Mouse (Mus musculus): Measurements from ENCODE around the gene Mip.
"Not testable (repeated sequence)": the region's sequence is repeated elsewhere in the genome, so short reads cannot be mapped to it uniquely, and the experiment has no call there.

Gene Mip

GRCm38 (mm10) chr10:128247020-128247732, 21.5 kb downstream of the Mip start:
- DNase-seq (ENCODE audit: low read depth, low spot score): no peak

GRCm38 (mm10) chr10:128250565-128250964, 24.9 kb downstream of the Mip start:
- DNase-seq (ENCODE audit: low read depth, low spot score): no peak

GRCm38 (mm10) chr10:128253677-128254255, 28.1 kb downstream of the Mip start, which contains the start of gene Apon:
Gene Apon (plus strand): TSS chr10:128254096.
- no peak for DNase-seq (ENCODE audit: low read depth, low spot score)

- no peak for DNase-seq (ENCODE audit: low read depth, low spot score)
Measured at GRCm38 (mm10) chr10:128255925-128256324, 30.3 kb downstream of the Mip start.

GRCm38 (mm10) chr10:128256328-128256727, 30.7 kb downstream of the Mip start:
- DNase-seq (ENCODE audit: low read depth, low spot score): peak; percentile 56

GRCm38 (mm10) chr10:128258953-128259352, 33.3 kb downstream of the Mip start:
- DNase-seq (ENCODE audit: low read depth, low spot score): peak; percentile 44

GRCm38 (mm10) chr10:128259946-128260345, 34.3 kb downstream of the Mip start:
- no peak for DNase-seq (ENCODE audit: low read depth, low spot score)

GRCm38 (mm10) chr10:128260376-128260775, 34.7 kb downstream of the Mip start:
- DNase-seq (ENCODE audit: low read depth, low spot score): not testable (repeated sequence)

- DNase-seq (ENCODE audit: low read depth, low spot score): no peak
Measured at GRCm38 (mm10) chr10:128262300-128262699, 36.7 kb downstream of the Mip start.

- DNase-seq (ENCODE audit: low read depth, low spot score): peak; percentile 33
Measured at GRCm38 (mm10) chr10:128263393-128264310, 38.0 kb downstream of the Mip start.

GRCm38 (mm10) chr10:128268371-128268770, 42.7 kb downstream of the Mip start, which contains the start of gene Apof:
Gene Apof (plus strand): TSS chr10:128268671.
- no peak for DNase-seq (ENCODE audit: low read depth, low spot score)

GRCm38 (mm10) chr10:128269206-128269910, 43.7 kb downstream of the Mip start:
- no peak for DNase-seq (ENCODE audit: low read depth, low spot score)

GRCm38 (mm10) chr10:128270287-128270841, 44.7 kb downstream of the Mip start, which contains the start of gene Stat2:
Gene Stat2 (plus strand): TSS chr10:128270559.
- peak; percentile 100 for DNase-seq (ENCODE audit: low read depth, low spot score)

GRCm38 (mm10) chr10:128270866-128271265, 45.2 kb downstream of the Mip start:
- DNase-seq (ENCODE audit: low read depth, low spot score): no peak

- peak; percentile 57 for DNase-seq (ENCODE audit: low read depth, low spot score)
Measured at GRCm38 (mm10) chr10:128271883-128272282, 46.2 kb downstream of the Mip start.

- DNase-seq (ENCODE audit: low read depth, low spot score): not testable (repeated sequence)
Measured at GRCm38 (mm10) chr10:128272819-128273439, 47.3 kb downstream of the Mip start.

GRCm38 (mm10) chr10:128275374-128275773, 49.7 kb downstream of the Mip start:
- not testable (repeated sequence) for DNase-seq (ENCODE audit: low read depth, low spot score)

GRCm38 (mm10) chr10:128278158-128278557, 52.5 kb downstream of the Mip start:
- DNase-seq (ENCODE audit: low read depth, low spot score): no peak

- no peak for DNase-seq (ENCODE audit: low read depth, low spot score)
Measured at GRCm38 (mm10) chr10:128280943-128281342, 55.3 kb downstream of the Mip start.

All from brain, adult 2 months (tissue).